Mouse (Mus musculus) hindbrain, embryonic 11.5 days (tissue): ENCODE data around the gene Lyzl6. TPM values are rescaled to one million over a fixed set of nuclear protein-coding genes. Genes with fewer than 3 reads are reported as not detected.

Experiments used
- ATAC-seq: fragments of 200-750 bp; cut with Nextera tagmentation; 2 replicates; pipeline ENCODE4 v1.8.0; 2017; ENCODE audit warnings: mild to moderate bottlenecking, moderate TSS enrichment, moderate library complexity; ENCODE audit not compliant: low FRiP score
- DNase-seq: peaks from one replicate; pipeline ENCODE4 v3.0.0-alpha.2; 2015; ENCODE audit warnings: low spot score
- H3K27ac ChIP-seq: fragments of 300-500 bp; sonication (generic); 2 replicates; pipeline ENCODE4 v1.5.1; 2014; ENCODE audit warnings: mild to moderate bottlenecking, low read depth, low read length
- H3K27me3 ChIP-seq: fragments of 300-500 bp; sonication (generic); 2 replicates; pipeline ENCODE4 v1.6.1; 2014; ENCODE audit warnings: mild to moderate bottlenecking, low read length, moderate library complexity, mixed read lengths; ENCODE audit not compliant: control insufficient read depth, insufficient read depth
- H3K36me3 ChIP-seq: fragments of 300-500 bp; sonication (generic); 2 replicates; pipeline ENCODE4 v1.6.1; 2014; ENCODE audit warnings: mild to moderate bottlenecking, low read length, moderate library complexity, mixed read lengths; ENCODE audit not compliant: control insufficient read depth, insufficient read depth
- H3K4me1 ChIP-seq: fragments of 300-500 bp; sonication (generic); replicated peaks from 2 replicates; pipeline ENCODE4 v1.6.1; 2014; ENCODE audit warnings: low read length, mixed read lengths; ENCODE audit not compliant: control insufficient read depth, insufficient read depth
- H3K4me2 ChIP-seq: fragments of 300-500 bp; sonication (generic); replicated peaks from 2 replicates; pipeline ENCODE4 v1.6.1; 2014; ENCODE audit warnings: mild to moderate bottlenecking, low read depth, low read length
- H3K4me3 ChIP-seq: fragments of 300-500 bp; sonication (generic); 2 replicates; pipeline ENCODE4 v1.5.1; 2014; ENCODE audit warnings: low read depth, low read length
- H3K9ac ChIP-seq: fragments of 300-500 bp; sonication (generic); 2 replicates; pipeline ENCODE4 v1.6.1; 2014; ENCODE audit warnings: low read depth, low read length
- H3K9me3 ChIP-seq: fragments of 300-500 bp; sonication (generic); 2 replicates; pipeline ENCODE4 v1.6.1; 2016; ENCODE audit warnings: low read length; ENCODE audit not compliant: control insufficient read depth
- WGBS: fragments of 180-500 bp; shearing (Covaris S2); extraction: QIAGEN DNeasy Blood & Tissue Kit; methylation state at CpG from one replicate; pipeline ENCODE4 v1.1.7; 2014; 5-methylcytosine and 5-hydroxymethylcytosine counted together
- polyA plus RNA-seq: library from polyadenylated mRNA; unstranded; fragments of >200 nt; fragmentation: Nextera tagmentation; extraction: Ambion mirVana; gene quantifications from 2 replicates; pipeline ENCODE4 v1.2.1, GENCODE M21; 2014

Lyzl6 gene
- polyA plus RNA-seq, 1 experiment from 2014 or later: not detected

- no peak overlapping the region for H3K27ac ChIP-seq
- WGBS: 67% methylated on average over 1 of the region's 1 CpGs
These were observed 27.0 kb upstream of the Lyzl6 start for GRCm38 (mm10) chr11:103665695-103666094.

GRCm38 (mm10) chr11:103663119-103663518 lies 24.4 kb upstream of the Lyzl6 start:
- no peak overlapping the region for H3K4me2 ChIP-seq
- no peak for DNase-seq
- ATAC-seq: no peak
- H3K27ac ChIP-seq: no peak overlapping the region
- H3K27me3 ChIP-seq: no peaks in the 10 kb centered on the region
- peaks cover 2% of the 10 kb centered on the region; the same call in 1 of the 2 replicates for H3K4me1 ChIP-seq
- no peak overlapping the region for H3K4me3 ChIP-seq
- H3K36me3 ChIP-seq: no peaks in the 10 kb centered on the region
- H3K9me3 ChIP-seq: no peaks in the 10 kb centered on the region
- WGBS: 90% methylated on average over 8 of the region's 8 CpGs
- H3K9ac ChIP-seq: no peak overlapping the region

More at GRCm38 (mm10) chr11:103665695-103666094, 27.0 kb upstream of the Lyzl6 start:
- Histone ChIP-seq H3K4me1 (peaks cover 2% of the 10 kb centered on the region; the same call in 1 of the 2 replicates), H3K4me2 (no peak overlapping the region), H3K4me3 (no peak overlapping the region), H3K9me3 (no peaks in the 10 kb centered on the region), H3K36me3 (no peaks in the 10 kb centered on the region), H3K9ac (no peak overlapping the region), H3K27me3 (no peaks in the 10 kb centered on the region)
- DNase-seq (no peak), ATAC-seq (no peak)

GRCm38 (mm10) chr11:103662546-103662945 lies 23.9 kb upstream of the Lyzl6 start:
- ATAC-seq (no peak), DNase-seq (no peak)
- Histone ChIP-seq H3K9me3 (no peaks in the 10 kb centered on the region), H3K4me3 (no peak overlapping the region), H3K4me1 (peaks cover 2% of the 10 kb centered on the region; the same call in 1 of the 2 replicates), H3K27ac (no peak overlapping the region), H3K27me3 (no peaks in the 10 kb centered on the region), H3K36me3 (no peaks in the 10 kb centered on the region), H3K9ac (no peak overlapping the region), H3K4me2 (no peak overlapping the region)
- WGBS: 85% methylated on average over 5 of the region's 5 CpGs

GRCm38 (mm10) chr11:103661863-103662262 lies 23.2 kb upstream of the Lyzl6 start:
- ATAC-seq (no peak), DNase-seq (no peak)
- 75% methylated on average over 4 of the region's 4 CpGs for WGBS
- H3K4me1 ChIP-seq: peaks cover 2% of the 10 kb centered on the region; the same call in 1 of the 2 replicates
- H3K4me2 ChIP-seq: no peak overlapping the region
- no peak overlapping the region for H3K9ac ChIP-seq
- no peak overlapping the region for H3K27ac ChIP-seq
- no peak overlapping the region for H3K4me3 ChIP-seq
- H3K9me3 ChIP-seq: no peaks in the 10 kb centered on the region
- no peaks in the 10 kb centered on the region for H3K27me3 ChIP-seq
- no peaks in the 10 kb centered on the region for H3K36me3 ChIP-seq

GRCm38 (mm10) chr11:103658189-103658588 lies 19.5 kb upstream of the Lyzl6 start:
- DNase-seq (no peak), ATAC-seq (no peak)
- 84% methylated on average over 7 of the region's 7 CpGs for WGBS
- Histone ChIP-seq H3K36me3 (no peaks in the 10 kb centered on the region), H3K27ac (no peak overlapping the region), H3K4me2 (no peak overlapping the region), H3K9ac (no peak overlapping the region), H3K4me1 (no peaks in the 10 kb centered on the region), H3K4me3 (no peak overlapping the region), H3K9me3 (no peaks in the 10 kb centered on the region), H3K27me3 (peaks cover 5% of the 10 kb centered on the region)

GRCm38 (mm10) chr11:103656520-103656919 lies 17.8 kb upstream of the Lyzl6 start:
- H3K4me2 ChIP-seq: no peak overlapping the region
- no peaks in the 10 kb centered on the region for H3K9me3 ChIP-seq
- no peak overlapping the region for H3K27ac ChIP-seq
- no peak overlapping the region for H3K9ac ChIP-seq
- ATAC-seq: no peak
- no peaks in the 10 kb centered on the region for H3K4me1 ChIP-seq
- H3K36me3 ChIP-seq: no peaks in the 10 kb centered on the region
- DNase-seq: peak; percentile 66
- no peak overlapping the region for H3K4me3 ChIP-seq
- peaks cover 20% of the 10 kb centered on the region for H3K27me3 ChIP-seq
- WGBS: 18% methylated on average over 3 of the region's 3 CpGs

- Histone ChIP-seq H3K9ac (no peak overlapping the region), H3K4me1 (peaks cover 4% of the 10 kb centered on the region), H3K9me3 (no peaks in the 10 kb centered on the region), H3K27ac (no peak overlapping the region), H3K27me3 (peaks cover 49% of the 10 kb centered on the region), H3K36me3 (no peaks in the 10 kb centered on the region), H3K4me2 (no peak overlapping the region), H3K4me3 (no peak overlapping the region)
- ATAC-seq (no peak), DNase-seq (no peak)
- 75% methylated on average over 10 of the region's 10 CpGs for WGBS
These were observed 14.8 kb upstream of the Lyzl6 start for GRCm38 (mm10) chr11:103653359-103653965.

GRCm38 (mm10) chr11:103651426-103651825 lies 12.7 kb upstream of the Lyzl6 start:
- Histone ChIP-seq H3K9ac (no peak overlapping the region), H3K9me3 (no peaks in the 10 kb centered on the region), H3K27ac (no peak overlapping the region), H3K36me3 (no peaks in the 10 kb centered on the region), H3K4me1 (peaks cover 4% of the 10 kb centered on the region), H3K4me3 (no peak overlapping the region), H3K4me2 (no peak overlapping the region), H3K27me3 (peaks cover 56% of the 10 kb centered on the region)
- DNase-seq (no peak), ATAC-seq (no peak)
- WGBS: 87% methylated on average over 6 of the region's 6 CpGs

- ATAC-seq (no peak), DNase-seq (peak; percentile 47)
- Histone ChIP-seq H3K36me3 (no peaks in the 10 kb centered on the region), H3K4me1 (peaks cover 4% of the 10 kb centered on the region), H3K4me2 (peak overlapping the region; percentile 42), H3K27ac (no peak overlapping the region), H3K9ac (no peak overlapping the region), H3K27me3 (peaks cover 54% of the 10 kb centered on the region), H3K9me3 (no peaks in the 10 kb centered on the region), H3K4me3 (peak overlapping the region; percentile 25)
- WGBS: 2% methylated on average over 37 of the region's 37 CpGs
These were observed 11.3 kb upstream of the Lyzl6 start for GRCm38 (mm10) chr11:103649983-103650493.
